Mouse (Mus musculus) embryonic facial prominence, embryonic 11.5 days (tissue): ENCODE measurements at regions not wholly inside any gene's neighbourhood (a gene's known extent, or its start where the extent isn't known, plus 50 kb on each side); places are given as distances from the start of the nearest gene placed in this dataset.

Experiments used
- ATAC-seq: fragments of 200-750 bp; cut with Nextera tagmentation; replicated peaks from 2 replicates; pipeline ENCODE4 v1.8.0; 2017; ENCODE audit warnings: low read depth; ENCODE audit not compliant: insufficient number of reproducible peaks, low FRiP score, low TSS enrichment
- DNase-seq: peaks from one replicate; pipeline ENCODE4 v3.0.0-alpha.2; 2015; ENCODE audit warnings: low spot score
- H3K27ac ChIP-seq: fragments of 300-500 bp; sonication (generic); replicated peaks from 2 replicates; pipeline ENCODE4 v1.5.1; 2014; ENCODE audit warnings: mild to moderate bottlenecking, low read depth, low read length, control low read depth
- H3K27me3 ChIP-seq: fragments of 300-500 bp; sonication (generic); 2 replicates; pipeline ENCODE4 v1.6.1; 2014; ENCODE audit warnings: mild to moderate bottlenecking, low read length, moderate library complexity, mixed read lengths; ENCODE audit not compliant: control insufficient read depth, insufficient read depth
- H3K36me3 ChIP-seq: fragments of 300-500 bp; sonication (generic); replicated peaks from 2 replicates; pipeline ENCODE4 v1.6.1; 2014; ENCODE audit warnings: low read depth, mild to moderate bottlenecking, low read length, moderate library complexity, mixed read lengths; ENCODE audit not compliant: control insufficient read depth, insufficient read depth
- H3K4me1 ChIP-seq: fragments of 300-500 bp; sonication (generic); 2 replicates; pipeline ENCODE4 v1.6.1; 2014; ENCODE audit warnings: low read length, mixed read lengths; ENCODE audit not compliant: control insufficient read depth, insufficient read depth
- H3K4me2 ChIP-seq: fragments of 300-500 bp; sonication (generic); 2 replicates; pipeline ENCODE4 v1.6.1; 2014; ENCODE audit warnings: low read depth, mild to moderate bottlenecking, control low read depth, low read length, moderate library complexity
- H3K4me3 ChIP-seq: fragments of 300-500 bp; sonication (generic); 2 replicates; pipeline ENCODE4 v1.5.1; 2014; ENCODE audit warnings: low read depth, low read length, control low read depth
- H3K9ac ChIP-seq: fragments of 300-500 bp; sonication (generic); replicated peaks from 2 replicates; pipeline ENCODE4 v1.6.1; 2014; ENCODE audit warnings: mild to moderate bottlenecking, control low read depth, low read length
- H3K9me3 ChIP-seq: fragments of 300-500 bp; sonication (generic); replicated peaks from 2 replicates; pipeline ENCODE4 v1.6.1; 2016; ENCODE audit warnings: mild to moderate bottlenecking, low read length, inconsistent platforms, mixed read lengths; ENCODE audit not compliant: control insufficient read depth
- WGBS: fragments of 180-500 bp; shearing (Covaris S2); extraction: QIAGEN DNeasy Blood & Tissue Kit; methylation state at CpG from one replicate; pipeline ENCODE4 v1.1.7; 2014; 5-methylcytosine and 5-hydroxymethylcytosine counted together

DNA sequence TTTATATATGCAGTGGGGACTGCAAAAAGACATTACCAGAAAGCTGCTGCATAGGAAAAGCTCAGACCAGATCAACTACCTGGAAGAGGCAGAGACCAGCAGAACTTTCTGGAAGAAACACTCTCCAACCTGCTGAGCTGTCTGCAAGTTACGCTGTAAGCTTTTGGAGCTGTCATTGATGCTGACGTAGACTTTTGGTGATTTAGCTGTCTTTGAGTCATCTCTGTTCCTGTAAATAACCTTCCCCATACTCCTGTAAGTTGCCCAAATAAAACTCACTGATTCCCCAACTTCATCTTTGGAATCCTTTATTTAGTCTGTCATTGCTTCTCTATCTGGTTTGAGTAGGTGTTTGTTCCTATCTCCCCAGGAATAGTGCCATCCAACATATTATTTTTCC lies 218.5 kb upstream of the Gbe1 start:
- no peaks in the 10 kb centered on the region for H3K4me1 ChIP-seq
- no peaks in the 10 kb centered on the region for H3K27me3 ChIP-seq
- DNase-seq: no peak
- ATAC-seq: no peak
- WGBS: 96% methylated on average over 2 of the region's 2 CpGs
- no peak overlapping the region for H3K27ac ChIP-seq
- no peaks in the 10 kb centered on the region for H3K36me3 ChIP-seq
- no peak overlapping the region for H3K9ac ChIP-seq
- H3K4me2 ChIP-seq: no peak overlapping the region
- no peak overlapping the region for H3K4me3 ChIP-seq
- no peaks in the 10 kb centered on the region for H3K9me3 ChIP-seq

- no peaks in the 10 kb centered on the region for H3K4me1 ChIP-seq
- DNase-seq (peak; percentile 13), ATAC-seq (no peak)
- no peaks in the 10 kb centered on the region for H3K27me3 ChIP-seq
- no peak overlapping the region for H3K4me3 ChIP-seq
- no peaks in the 10 kb centered on the region for H3K9me3 ChIP-seq
- no peak overlapping the region for H3K4me2 ChIP-seq
- H3K36me3 ChIP-seq: no peaks in the 10 kb centered on the region
- H3K9ac ChIP-seq: no peak overlapping the region
- no peak overlapping the region for H3K27ac ChIP-seq
- 60% methylated on average over 6 of the region's 6 CpGs for WGBS
Measured at GRCm38 (mm10) chr16:70103791-70104378, 209.9 kb upstream of the Gbe1 start.

DNA sequence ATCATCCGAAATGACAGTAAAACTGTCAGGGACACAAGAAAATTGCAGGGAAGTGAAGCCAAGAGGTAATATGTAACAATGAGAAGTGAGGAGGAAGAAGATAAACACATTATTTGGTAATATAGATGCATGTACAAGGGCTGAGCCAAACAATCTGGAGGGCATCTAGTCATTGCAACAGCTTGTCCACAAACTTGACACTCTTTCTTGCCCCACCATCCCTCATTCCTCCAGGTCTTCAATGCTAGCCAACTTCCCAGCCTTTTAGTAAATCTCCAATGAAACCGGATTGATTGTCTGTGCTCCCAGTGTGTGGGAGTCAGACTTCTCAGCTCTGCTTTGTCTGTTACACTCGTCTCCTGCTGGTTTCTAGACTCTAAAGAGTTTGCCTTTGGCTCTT lies 172.3 kb upstream of the Gbe1 start:
- Histone ChIP-seq H3K9me3 (no peaks in the 10 kb centered on the region), H3K9ac (no peak overlapping the region), H3K4me3 (no peak overlapping the region), H3K36me3 (no peaks in the 10 kb centered on the region), H3K4me1 (no peaks in the 10 kb centered on the region), H3K4me2 (no peak overlapping the region), H3K27ac (no peak overlapping the region), H3K27me3 (no peaks in the 10 kb centered on the region)
- no peak for DNase-seq
- WGBS: 48% methylated on average over 3 of the region's 3 CpGs
- no peak for ATAC-seq

DNA sequence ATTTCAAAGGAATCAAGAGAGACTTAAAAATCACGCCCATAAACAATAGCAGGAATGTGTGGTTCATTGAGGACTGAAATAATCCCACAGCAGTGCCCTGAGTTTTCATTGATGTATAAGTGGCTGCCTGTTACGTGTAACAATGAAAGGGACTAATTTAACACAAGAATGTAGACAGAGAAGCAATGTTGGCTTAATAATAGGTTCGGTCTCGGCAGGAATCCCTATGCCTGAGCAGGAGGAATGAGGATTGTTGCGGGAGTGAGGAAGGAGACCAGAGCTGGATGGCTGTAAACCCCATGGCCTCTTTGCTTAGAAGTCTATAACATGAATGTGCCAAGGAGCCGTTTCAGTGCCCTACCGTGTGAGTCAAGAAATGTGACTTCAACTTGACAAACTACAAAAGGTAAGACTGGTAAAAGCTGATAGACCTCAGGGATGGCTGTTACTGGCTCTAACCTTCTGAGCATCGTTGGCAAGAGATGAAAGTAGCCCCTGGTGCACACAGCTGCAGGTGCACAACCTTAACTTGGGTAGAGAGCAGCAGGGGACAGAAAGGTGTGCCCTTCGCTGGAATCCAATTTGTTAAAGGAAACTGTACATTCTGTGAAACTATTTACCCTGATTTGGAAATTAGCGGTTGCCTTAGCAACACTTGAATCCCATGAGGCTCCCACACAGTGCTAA lies 165.9 kb upstream of the Gbe1 start:
- Histone ChIP-seq H3K9ac (no peak overlapping the region), H3K36me3 (no peaks in the 10 kb centered on the region), H3K4me1 (no peaks in the 10 kb centered on the region), H3K4me2 (no peak overlapping the region), H3K9me3 (no peaks in the 10 kb centered on the region), H3K27me3 (no peaks in the 10 kb centered on the region), H3K27ac (no peak overlapping the region), H3K4me3 (no peak overlapping the region)
- 55% methylated on average over 10 of the region's 10 CpGs for WGBS
- ATAC-seq (no peak), DNase-seq (peak; percentile 13)

DNA sequence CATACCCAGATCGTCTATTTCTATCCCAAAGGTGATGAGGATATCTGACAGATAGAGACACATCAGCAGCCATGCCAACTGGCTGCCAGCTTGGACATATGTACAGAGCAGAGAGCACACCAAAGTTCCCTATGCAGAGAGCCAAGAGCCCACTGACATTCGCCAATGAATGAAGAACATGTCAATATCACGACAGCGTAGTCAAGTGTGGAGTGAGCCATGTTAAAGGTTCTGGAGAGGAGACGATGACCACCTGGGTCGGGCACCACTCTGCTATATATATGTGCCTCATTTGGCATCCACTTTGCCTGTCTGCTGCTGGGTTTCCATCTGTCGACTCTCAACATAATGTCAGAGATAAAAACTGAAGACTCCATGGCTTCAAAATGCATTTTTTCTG lies 159.2 kb upstream of the Gbe1 start:
- 92% methylated on average over 7 of the region's 7 CpGs for WGBS
- Histone ChIP-seq H3K9ac (no peak overlapping the region), H3K27ac (no peak overlapping the region), H3K27me3 (no peaks in the 10 kb centered on the region), H3K4me2 (no peak overlapping the region), H3K9me3 (no peaks in the 10 kb centered on the region), H3K36me3 (no peaks in the 10 kb centered on the region), H3K4me3 (no peak overlapping the region), H3K4me1 (no peaks in the 10 kb centered on the region)
- DNase-seq (no peak), ATAC-seq (no peak)

- no peak overlapping the region for H3K4me2 ChIP-seq
- H3K4me3 ChIP-seq: no peak overlapping the region
- H3K4me1 ChIP-seq: no peaks in the 10 kb centered on the region
- H3K27me3 ChIP-seq: no peaks in the 10 kb centered on the region
- no peak overlapping the region for H3K27ac ChIP-seq
- ATAC-seq (no peak), DNase-seq (no peak)
- H3K36me3 ChIP-seq: no peaks in the 10 kb centered on the region
- no peaks in the 10 kb centered on the region for H3K9me3 ChIP-seq
- H3K9ac ChIP-seq: no peak overlapping the region
Measured at GRCm38 (mm10) chr16:70160539-70160938, 153.2 kb upstream of the Gbe1 start.

- Histone ChIP-seq H3K36me3 (no peaks in the 10 kb centered on the region), H3K4me2 (no peak overlapping the region), H3K9me3 (no peaks in the 10 kb centered on the region), H3K4me3 (no peak overlapping the region), H3K27me3 (no peaks in the 10 kb centered on the region), H3K4me1 (no peaks in the 10 kb centered on the region), H3K9ac (no peak overlapping the region), H3K27ac (no peak overlapping the region)
- DNase-seq (no peak), ATAC-seq (no peak)
- WGBS: 70% methylated on average over 7 of the region's 7 CpGs
Measured at GRCm38 (mm10) chr16:70175140-70175539, 138.6 kb upstream of the Gbe1 start.

DNA sequence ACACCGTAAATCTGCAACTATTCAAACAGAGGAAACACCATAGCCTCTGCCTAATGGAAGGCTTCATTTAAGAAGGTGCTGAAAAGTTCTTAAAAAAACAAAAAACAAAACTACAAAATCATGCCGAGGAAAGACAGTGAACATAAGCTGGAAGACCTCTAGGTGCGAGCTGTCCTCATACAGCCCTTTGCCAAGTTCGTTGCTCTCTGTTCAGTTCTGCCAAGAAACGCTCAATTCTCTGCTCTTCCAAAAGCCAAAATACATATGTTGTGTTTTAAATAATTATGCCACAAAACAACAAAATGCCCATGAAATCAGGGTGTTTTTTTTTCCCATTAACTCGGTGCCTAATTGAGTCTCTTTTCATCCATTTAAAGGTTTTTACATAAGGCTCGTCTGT lies 134.8 kb upstream of the Gbe1 start:
- Histone ChIP-seq H3K9me3 (no peaks in the 10 kb centered on the region), H3K4me2 (no peak overlapping the region), H3K4me1 (no peaks in the 10 kb centered on the region), H3K9ac (no peak overlapping the region), H3K27ac (no peak overlapping the region), H3K36me3 (no peaks in the 10 kb centered on the region), H3K27me3 (no peaks in the 10 kb centered on the region), H3K4me3 (no peak overlapping the region)
- DNase-seq (no peak), ATAC-seq (no peak)
- 74% methylated on average over 7 of the region's 7 CpGs for WGBS
